Mouse (Mus musculus): ENCODE results near the gene Col25a1.

Col25a1 gene

GRCm38 (mm10) chr3:130579501-130579900, 448.2 kb downstream of the Col25a1 start:
- WGBS: 77% methylated on average over 17 of the region's 17 CpGs

- WGBS: 89% methylated on average over 2 of the region's 2 CpGs
Measured at GRCm38 (mm10) chr3:130581577-130581976, 450.3 kb downstream of the Col25a1 start.

- WGBS: 80% methylated on average over 13 of the region's 13 CpGs
Measured at GRCm38 (mm10) chr3:130582903-130583664, 451.8 kb downstream of the Col25a1 start.

- WGBS: 83% methylated on average over 7 of the region's 7 CpGs
Measured at GRCm38 (mm10) chr3:130584007-130584406, 452.7 kb downstream of the Col25a1 start.

- 86% methylated on average over 8 of the region's 8 CpGs for WGBS
Measured at GRCm38 (mm10) chr3:130595050-130595449, 463.7 kb downstream of the Col25a1 start.

GRCm38 (mm10) chr3:130601491-130601890, 470.2 kb downstream of the Col25a1 start:
- whole genome bisulfite sequencing: 80% methylated on average over 10 of the region's 10 CpGs

- 87% methylated on average over 2 of the region's 2 CpGs for WGBS
Measured at GRCm38 (mm10) chr3:130607924-130608323, 476.6 kb downstream of the Col25a1 start.

- 90% methylated on average over 9 of the region's 9 CpGs for WGBS
Measured at GRCm38 (mm10) chr3:130614444-130614843, 483.1 kb downstream of the Col25a1 start.

- WGBS: 73% methylated on average over 8 of the region's 8 CpGs
Measured at GRCm38 (mm10) chr3:130615625-130616024, 484.3 kb downstream of the Col25a1 start.

- 8% methylated on average over 10 of the region's 10 CpGs for WGBS
Measured at GRCm38 (mm10) chr3:130617439-130617898, 486.2 kb downstream of the Col25a1 start, which contains the start of gene Etnppl. Gene Etnppl (plus strand): TSS chr3:130617448.

GRCm38 (mm10) chr3:130620517-130621146, 489.3 kb downstream of the Col25a1 start:
- 40% methylated on average over 12 of the region's 12 CpGs for WGBS

- 94% methylated on average over 5 of the region's 5 CpGs for WGBS
Measured at GRCm38 (mm10) chr3:130628358-130628757, 497.1 kb downstream of the Col25a1 start.

GRCm38 (mm10) chr3:130633859-130634258, 502.6 kb downstream of the Col25a1 start:
- 44% methylated on average over 5 of the region's 5 CpGs for WGBS

GRCm38 (mm10) chr3:130646110-130646810, 515.0 kb downstream of the Col25a1 start:
- 66% methylated on average over 11 of the region's 11 CpGs for WGBS

All from cerebral cortex, adult 2 months (tissue).